Comparison of ENCODE assay signal across 14 mouse cellular contexts in genomic region chr2:7241523-7241941, GRCm38 (mm10).
A peak's percentile ranks its signal among the peaks of the same experiment; 100 is the strongest.
DNase-seq lines count a peak whose midpoint lies in the region; ATAC-seq and TF ChIP-seq lines count a peak whose summit lies in the region.
"Had no signal": no experiment of that assay in that cellular context is flagged by ENCODE, and none has a peak within 500 bp of the region (broad histone marks: within the 10 kb centered on the region; RNA-seq: fewer than 3 reads in every experiment).

No protein-coding gene starts in this region.

- H3K27me3 ChIP-seq in forebrain, embryonic 14.5 days (replicated peaks; ENCODE audit: control insufficient read depth, insufficient read depth, low read length), result no peaks in the 10 kb centered on the region
- H3K27me3 ChIP-seq in forebrain, embryonic 10.5 days (ENCODE audit: poor library complexity, severe bottlenecking), result no peaks in the 10 kb centered on the region
- no peaks in the 10 kb centered on the region for H3K27me3 ChIP-seq in hindbrain, embryonic 12.5 days
- H3K27me3 ChIP-seq in hindbrain, embryonic 10.5 days (ENCODE audit: insufficient read depth, poor library complexity, severe bottlenecking), result no peaks in the 10 kb centered on the region
- H3K27me3 ChIP-seq in testis, adult 2 months (ENCODE audit: control insufficient read depth, insufficient read depth, low read length), result no peaks in the 10 kb centered on the region
- H3K27me3 ChIP-seq: limb, embryonic 15.5 days; megakaryocyte, embryonic 14.5 days had no signal

- no peaks in the 10 kb centered on the region for H3K4me1 ChIP-seq in forebrain, embryonic 14.5 days (ENCODE audit: control insufficient read depth, insufficient read depth, low read length)
- H3K4me1 ChIP-seq in forebrain, embryonic 10.5 days, result no peaks in the 10 kb centered on the region
- H3K4me1 ChIP-seq in hindbrain, embryonic 12.5 days, result 0 out of 2 replicates have a peak, but pooled peaks cover 7% of the 10 kb centered on the region
- peaks cover 5% of the 10 kb centered on the region; the same call in 1 of the 2 replicates for H3K4me1 ChIP-seq in hindbrain, embryonic 10.5 days (replicated peaks)
- H3K4me1 ChIP-seq in testis, adult 2 months (ENCODE audit: control insufficient read depth, insufficient read depth, low read length), result 0 out of 2 replicates have a peak, but pooled peaks cover 2% of the 10 kb centered on the region
- H3K4me1 ChIP-seq: limb, embryonic 15.5 days; megakaryocyte, embryonic 14.5 days had no signal

- ATAC-seq in forebrain, embryonic 14.5 days, result no peak
- ATAC-seq in hindbrain, embryonic 12.5 days (ENCODE audit: low FRiP score), result 0 out of 2 replicates have a peak, but pooled peaks have one; percentile 50

- DNase-seq in forebrain, embryonic 14.5 days (ENCODE audit: low spot score), result peak; percentile 35
- DNase-seq in forebrain, embryonic 10.5 days (ENCODE audit: extremely low spot score, low spot score), result no peak
- DNase-seq in hindbrain, embryonic 10.5 days (ENCODE audit: low spot score), result no peak
- DNase-seq in testis, postnatal 10 days (ENCODE audit: low spot score), result no peak
- DNase-seq in kidney, adult 11 months, result no peak
- DNase-seq in spleen, postnatal 36 days (ENCODE audit: low spot score in 2 of 2), result no peak
- DNase-seq: cerebellum, adult 11 months; embryo, embryonic 11 days; kidney, adult 8-10 months; right cerebral cortex, postnatal 25 days had no signal

- WGBS in forebrain, embryonic 14.5 days, result 57% methylated on average over 4 of the region's 4 CpGs
- WGBS in forebrain, embryonic 10.5 days, result 92% methylated on average over 4 of the region's 4 CpGs
- 59% methylated on average over 4 of the region's 4 CpGs for WGBS in hindbrain, embryonic 12.5 days
- WGBS in hindbrain, embryonic 10.5 days, result 72% methylated on average over 4 of the region's 4 CpGs

- H3K4me3 ChIP-seq in forebrain, embryonic 14.5 days (ENCODE audit: low read depth, low read length), result no peak overlapping the region
- no peak overlapping the region for H3K4me3 ChIP-seq in forebrain, embryonic 10.5 days
- no peak overlapping the region for H3K4me3 ChIP-seq in hindbrain, embryonic 12.5 days
- H3K4me3 ChIP-seq in hindbrain, embryonic 10.5 days, result no peak overlapping the region
- H3K4me3 ChIP-seq in testis, adult 2 months (ENCODE audit: control insufficient read depth, low read depth, low read length), result no peak overlapping the region
- H3K4me3 ChIP-seq: limb, embryonic 15.5 days; megakaryocyte, embryonic 14.5 days had no signal

- H3K36me3 ChIP-seq in forebrain, embryonic 14.5 days (ENCODE audit: control insufficient read depth, insufficient read depth, low read length), result no peaks in the 10 kb centered on the region
- H3K36me3 ChIP-seq in forebrain, embryonic 10.5 days (replicated peaks), result no peaks in the 10 kb centered on the region
- no peaks in the 10 kb centered on the region for H3K36me3 ChIP-seq in hindbrain, embryonic 12.5 days
- no peaks in the 10 kb centered on the region for H3K36me3 ChIP-seq in hindbrain, embryonic 10.5 days
- H3K36me3 ChIP-seq in testis, adult 2 months (ENCODE audit: control insufficient read depth, insufficient read depth, low read length), result no peaks in the 10 kb centered on the region
- H3K36me3 ChIP-seq: limb, embryonic 15.5 days had no signal

- no peak for TF ChIP-seq CTCF in testis, adult 2 months (IDR thresholded peaks at IDR 0.05; ENCODE audit: control insufficient read depth, insufficient read depth, insufficient replicate concordance, low read depth, low read length)

- H3K27ac ChIP-seq in forebrain, embryonic 14.5 days (ENCODE audit: low read depth, low read length), result no peak overlapping the region
- no peak overlapping the region for H3K27ac ChIP-seq in forebrain, embryonic 10.5 days
- no peak overlapping the region for H3K27ac ChIP-seq in hindbrain, embryonic 12.5 days
- H3K27ac ChIP-seq in hindbrain, embryonic 10.5 days, result no peak overlapping the region
- peak overlapping the region; percentile 59 for H3K27ac ChIP-seq in testis, adult 2 months (ENCODE audit: control insufficient read depth, insufficient read depth, low read depth, low read length)
- H3K27ac ChIP-seq: limb, embryonic 15.5 days had no signal

- H3K9me3 ChIP-seq in forebrain, embryonic 14.5 days (replicated peaks; ENCODE audit: control insufficient read depth, low read length), result no peaks in the 10 kb centered on the region
- H3K9me3 ChIP-seq in forebrain, embryonic 10.5 days, result no peaks in the 10 kb centered on the region
- H3K9me3 ChIP-seq in hindbrain, embryonic 12.5 days (replicated peaks), result no peaks in the 10 kb centered on the region
- H3K9me3 ChIP-seq in hindbrain, embryonic 10.5 days, result no peaks in the 10 kb centered on the region
- H3K9me3 ChIP-seq: limb, embryonic 15.5 days had no signal

- no peak overlapping the region for H3K4me2 ChIP-seq in forebrain, embryonic 14.5 days (ENCODE audit: low read length)
- no peak overlapping the region for H3K4me2 ChIP-seq in hindbrain, embryonic 12.5 days (replicated peaks)
- H3K4me2 ChIP-seq: limb, embryonic 15.5 days had no signal

- TF ChIP-seq POLR2A in testis, adult 2 months (IDR thresholded peaks at IDR 0.05; ENCODE audit: control insufficient read depth, low read depth, low read length), result no peak

- no peak overlapping the region for H3K9ac ChIP-seq in forebrain, embryonic 14.5 days (ENCODE audit: low read length)
- H3K9ac ChIP-seq in hindbrain, embryonic 12.5 days, result no peak overlapping the region; the same call in 1 of the 2 replicates
- H3K9ac ChIP-seq: limb, embryonic 15.5 days had no signal
